20 mouse cellular contexts compared by ENCODE assay signal in the genomic region with DNA sequence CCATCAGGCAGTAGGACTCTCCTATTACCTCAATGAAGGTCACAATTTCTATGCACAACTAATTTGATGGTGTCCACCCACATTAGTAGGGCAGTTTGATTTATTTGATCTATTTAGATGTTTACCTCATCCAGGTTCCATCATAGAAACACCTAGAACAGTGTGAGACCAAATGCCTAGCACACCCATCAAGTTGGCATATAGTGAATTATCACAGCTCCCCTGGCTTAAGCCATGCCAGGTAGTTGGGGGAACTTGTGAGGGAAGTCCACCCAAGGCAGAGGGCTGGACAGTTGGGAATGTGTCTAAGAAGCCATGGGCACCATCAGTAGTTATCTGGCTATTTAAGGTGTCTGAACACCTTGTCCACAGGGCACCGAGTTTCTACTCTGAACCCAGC. TPM values are rescaled to one million over a fixed set of nuclear protein-coding genes. Genes with fewer than 3 reads are reported as not detected.
DNase-seq lines count a peak whose midpoint lies in the region; ATAC-seq lines count a peak whose summit lies in the region.
"Had no signal": no experiment of that assay in that cellular context is flagged by ENCODE, and none has a peak within 500 bp of the region (broad histone marks: within the 10 kb centered on the region; RNA-seq: fewer than 3 reads in every experiment).

No protein-coding gene starts in this region.

- no peaks in the 10 kb centered on the region for H3K36me3 ChIP-seq in midbrain, embryonic 15.5 days (replicated peaks)
- no peaks in the 10 kb centered on the region for H3K36me3 ChIP-seq in midbrain, embryonic 14.5 days (ENCODE audit: control insufficient read depth, insufficient read depth, low read length)
- H3K36me3 ChIP-seq: embryonic facial prominence, embryonic 13.5 days; embryonic facial prominence, embryonic 15.5 days; forebrain, embryonic 10.5 days had no signal

- 79% methylated on average over 1 of the region's 1 CpGs for WGBS in midbrain, embryonic 15.5 days
- 68% methylated on average over 1 of the region's 1 CpGs for WGBS in midbrain, embryonic 14.5 days

- no peaks in the 10 kb centered on the region for H3K9me3 ChIP-seq in midbrain, embryonic 15.5 days
- H3K9me3 ChIP-seq in midbrain, embryonic 14.5 days (ENCODE audit: control insufficient read depth, low read length): no peaks in the 10 kb centered on the region
- H3K9me3 ChIP-seq: embryonic facial prominence, embryonic 13.5 days; embryonic facial prominence, embryonic 15.5 days; forebrain, embryonic 10.5 days had no signal

- H3K4me3 ChIP-seq in midbrain, embryonic 15.5 days: no peak overlapping the region
- H3K4me3 ChIP-seq in midbrain, embryonic 14.5 days (replicated peaks; ENCODE audit: low read depth, low read length): no peak overlapping the region
- H3K4me3 ChIP-seq: embryonic facial prominence, embryonic 13.5 days; embryonic facial prominence, embryonic 15.5 days; erythroblast, embryonic 14.5 days; forebrain, embryonic 10.5 days had no signal

- peaks cover 12% of the 10 kb centered on the region; the same call in 1 of the 2 replicates for H3K27me3 ChIP-seq in midbrain, embryonic 15.5 days (replicated peaks)
- no peaks in the 10 kb centered on the region; the same call in 1 of the 2 replicates for H3K27me3 ChIP-seq in midbrain, embryonic 14.5 days (ENCODE audit: control insufficient read depth, insufficient read depth, low read length)

- DNase-seq in heart, adult 11 months: peak; percentile 71
- DNase-seq in heart, postnatal 4 days: no peak
- DNase-seq in layer of hippocampus, adult 9-11 months: peak; percentile 0
- no peak for DNase-seq in layer of hippocampus, adult 11-12 months (ENCODE audit: low spot score)
- DNase-seq in midbrain, embryonic 14.5 days: no peak

- no peak overlapping the region for H3K9ac ChIP-seq in midbrain, embryonic 15.5 days
- H3K9ac ChIP-seq in midbrain, embryonic 14.5 days (replicated peaks; ENCODE audit: low read length): no peak overlapping the region
- H3K9ac ChIP-seq: embryonic facial prominence, embryonic 13.5 days; embryonic facial prominence, embryonic 15.5 days had no signal

- H3K27ac ChIP-seq in midbrain, embryonic 15.5 days: no peak overlapping the region
- H3K27ac ChIP-seq in midbrain, embryonic 14.5 days (replicated peaks; ENCODE audit: low read depth, low read length): no peak overlapping the region
- H3K27ac ChIP-seq: embryonic facial prominence, embryonic 13.5 days; embryonic facial prominence, embryonic 15.5 days; forebrain, embryonic 10.5 days had no signal

- H3K4me2 ChIP-seq in midbrain, embryonic 15.5 days: no peak overlapping the region
- H3K4me2 ChIP-seq in midbrain, embryonic 14.5 days (ENCODE audit: low read length): no peak overlapping the region
- H3K4me2 ChIP-seq: embryonic facial prominence, embryonic 13.5 days; embryonic facial prominence, embryonic 15.5 days had no signal

- ATAC-seq in midbrain, embryonic 15.5 days (replicated peaks): 0 out of 2 replicates have a peak, but pooled peaks have one; percentile 33
- no peak for ATAC-seq in midbrain, embryonic 14.5 days (ENCODE audit: low FRiP score, low TSS enrichment)

- H3K4me1 ChIP-seq in midbrain, embryonic 15.5 days: no peaks in the 10 kb centered on the region
- H3K4me1 ChIP-seq in midbrain, embryonic 14.5 days (ENCODE audit: control insufficient read depth, insufficient read depth, low read length): no peaks in the 10 kb centered on the region

RNA-seq across cellular contexts. Expression of a gene that starts 46.1 kb away (rescaled TPM):
- not detected for total RNA-seq in heart, postnatal 4 days (2021)
- polyA plus RNA-seq in midbrain, embryonic 15.5 days (2015; fragmentation: Nextera tagmentation; extraction: Ambion mirVana): not detected in 2 replicates
- polyA plus RNA-seq in midbrain, embryonic 14.5 days (2014; fragmentation: Nextera tagmentation; extraction: Ambion mirVana): not detected in 2 replicates
- total RNA-seq: adrenal gland, adult 2 months; adrenal gland, postnatal 10 days; adrenal gland, postnatal 25 days; adrenal gland, postnatal 4 days; common myeloid progenitor, adult 5-6 weeks; ES-E14 had no signal
- polyA plus RNA-seq: adrenal gland, adult 2 months; C2C12; embryonic facial prominence, embryonic 11.5 days; embryonic facial prominence, embryonic 13.5 days; erythroblast, embryonic 14.5 days; forebrain, embryonic 10.5 days; forebrain, embryonic 14.5 days; forebrain, embryonic 16.5 days had no signal

Comparison
In these comparisons a context has a peak if more than half of its experiments do, and no peak if none do; other contexts are left out.
1. DNase-seq: peak in heart, adult 11 months (single experiment) and layer of hippocampus, adult 9-11 months (single experiment); none in heart, postnatal 4 days (single experiment), layer of hippocampus, adult 11-12 months (single experiment) and midbrain, embryonic 14.5 days (single experiment).